Mouse (Mus musculus): ENCODE data around the gene Olfr325.

DNA sequence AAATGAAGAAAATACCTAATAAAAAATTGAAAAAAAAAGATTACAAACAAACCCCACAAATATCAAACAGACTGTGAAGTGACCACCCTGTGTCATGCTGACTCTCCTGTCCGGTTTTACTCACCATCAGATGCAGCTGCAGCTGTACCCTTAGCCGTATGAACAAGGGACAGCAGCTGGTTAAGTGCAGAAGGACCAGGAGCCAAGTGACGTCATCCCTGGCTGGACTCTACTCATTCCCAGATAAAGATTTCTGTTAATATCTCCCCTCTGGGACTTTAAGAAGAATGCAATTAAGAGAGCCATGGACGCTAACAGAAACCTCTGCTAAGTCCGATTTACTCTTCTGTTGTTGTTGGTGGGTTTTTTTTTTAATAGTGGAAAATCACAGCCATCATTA lies 7.1 kb upstream of the Olfr325 start, which contains the start of gene Olfr224:
- TF ChIP-seq CTCF (IDR thresholded peaks at IDR 0.05; ENCODE audit: extremely low read depth, insufficient read depth, low read length) (no peak), POLR2A (IDR thresholded peaks at IDR 0.05; ENCODE audit: extremely low read depth, insufficient read depth, low read length) (no peak)

Data from cortical plate, adult 2 months (tissue).